ENCODE assay signal across 8 mouse cellular contexts in genomic region chr7:45162551-45162950, GRCm38 (mm10). TPM values are rescaled to one million over a fixed set of nuclear protein-coding genes. Genes with fewer than 3 reads are reported as not detected.
DNase-seq lines count a peak whose midpoint lies in the region; ATAC-seq lines count a peak whose summit lies in the region.

No protein-coding gene starts in this region.

- DNase-seq in layer of hippocampus, adult 9-11 months, result peak; percentile 57
- no peak for DNase-seq in layer of hippocampus, adult 9-10 months (ENCODE audit: low spot score)
- no peak for DNase-seq in embryo, embryonic 10 days (ENCODE audit: low spot score)
- DNase-seq in urinary bladder, adult 2 months (ENCODE audit: low spot score), result no peak
- DNase-seq in layer of hippocampus, postnatal 10 days (ENCODE audit: low spot score in 2 of 2), result no peak

- H3K9me3 ChIP-seq in intestine, embryonic 16.5 days (ENCODE audit: control insufficient read depth, low read length), result no peaks in the 10 kb centered on the region
- H3K9me3 ChIP-seq in neural tube, embryonic 13.5 days, result no peaks in the 10 kb centered on the region

- H3K4me1 ChIP-seq in intestine, embryonic 16.5 days (ENCODE audit: control insufficient read depth, insufficient read depth, low read length), result peaks cover 7% of the 10 kb centered on the region
- H3K4me1 ChIP-seq in neural tube, embryonic 13.5 days (replicated peaks), result peaks cover 22% of the 10 kb centered on the region

- no peak overlapping the region for H3K27ac ChIP-seq in intestine, embryonic 16.5 days (ENCODE audit: low read length)
- 0 out of 2 replicates have a peak overlapping the region, but pooled peaks have one; percentile 49 for H3K27ac ChIP-seq in neural tube, embryonic 13.5 days (replicated peaks)

- peak overlapping the region; percentile 48 for H3K4me3 ChIP-seq in intestine, embryonic 16.5 days (ENCODE audit: low read length)
- peak overlapping the region; percentile 38 for H3K4me3 ChIP-seq in neural tube, embryonic 13.5 days

- 0 out of 2 replicates have a peak, but pooled peaks cover 3% of the 10 kb centered on the region for H3K36me3 ChIP-seq in intestine, embryonic 16.5 days (ENCODE audit: control insufficient read depth, insufficient read depth, low read length)
- H3K36me3 ChIP-seq in neural tube, embryonic 13.5 days, result peaks cover 34% of the 10 kb centered on the region

- H3K4me2 ChIP-seq in intestine, embryonic 16.5 days (ENCODE audit: low read depth, low read length), result peak overlapping the region; percentile 75
- peak overlapping the region; percentile 67 for H3K4me2 ChIP-seq in neural tube, embryonic 13.5 days

- WGBS in intestine, embryonic 16.5 days, result 25% methylated on average over 6 of the region's 6 CpGs
- 23% methylated on average over 6 of the region's 6 CpGs for WGBS in neural tube, embryonic 13.5 days

- 0 out of 2 replicates have a peak, but pooled peaks have one; percentile 1 for ATAC-seq in erythroid progenitor cell, adult 5-6 weeks (replicated peaks; ENCODE audit: low FRiP score, poor library complexity, severe bottlenecking)
- ATAC-seq in intestine, embryonic 16.5 days, result no peak; the same call in 1 of the 2 replicates
- 0 out of 2 replicates have a peak, but pooled peaks have one; percentile 2 for ATAC-seq in neural tube, embryonic 13.5 days (ENCODE audit: low read depth)

- H3K9ac ChIP-seq in intestine, embryonic 16.5 days (ENCODE audit: low read depth, low read length), result peak overlapping the region; percentile 52
- peak overlapping the region; percentile 56 for H3K9ac ChIP-seq in neural tube, embryonic 13.5 days

- peaks cover 45% of the 10 kb centered on the region for H3K27me3 ChIP-seq in intestine, embryonic 16.5 days (replicated peaks; ENCODE audit: control insufficient read depth, insufficient read depth, low read length)
- H3K27me3 ChIP-seq in neural tube, embryonic 13.5 days, result peaks cover 52% of the 10 kb centered on the region

RNA-seq across cellular contexts. Expression of gene Slc17a7, which starts 1.2 kb away (rescaled TPM):
- not detected in 2 replicates for total RNA-seq in erythroid progenitor cell, adult 5-6 weeks (2015; ENCODE audit: low replicate concordance)
- total RNA-seq in erythroid progenitor cell, adult 5-6 weeks (2017; ENCODE audit: low replicate concordance), result not detected in 2 replicates
- polyA plus RNA-seq in intestine, embryonic 16.5 days (2015; fragmentation: Nextera tagmentation; extraction: Ambion mirVana), result 0.13 TPM in 1 of 2 replicates, not detected in the other
- polyA plus RNA-seq in neural tube, embryonic 13.5 days (2015; fragmentation: Nextera tagmentation; extraction: Ambion mirVana), result 0.78 and 0.83 TPM in 2 replicates
- polyA plus RNA-seq in urinary bladder, adult 2 months (2012; rRNA removed), result 0.03 and 0.04 TPM in 2 replicates
- 1,000 to 10,000 TPM; 1,094 to 1,136 TPM for total RNA-seq in layer of hippocampus, postnatal 10 days (2021)

RNA-seq across cellular contexts. Expression of gene Aldh16a1, which starts 8.2 kb away (rescaled TPM):
- total RNA-seq in erythroid progenitor cell, adult 5-6 weeks (2015; ENCODE audit: low replicate concordance), result 24.5 and 29.3 TPM in 2 replicates
- total RNA-seq in erythroid progenitor cell, adult 5-6 weeks (2017; ENCODE audit: low replicate concordance), result 12.4 and 14.1 TPM in 2 replicates
- 106 and 110 TPM in 2 replicates for polyA plus RNA-seq in intestine, embryonic 16.5 days (2015; fragmentation: Nextera tagmentation; extraction: Ambion mirVana)
- polyA plus RNA-seq in neural tube, embryonic 13.5 days (2015; fragmentation: Nextera tagmentation; extraction: Ambion mirVana), result 19.0 and 19.6 TPM in 2 replicates
- polyA plus RNA-seq in urinary bladder, adult 2 months (2012; rRNA removed), result 27.7 and 30.9 TPM in 2 replicates
- 10 to 100 TPM; 12.2 to 17.3 TPM for total RNA-seq in layer of hippocampus, postnatal 10 days (2021)

RNA-seq across cellular contexts. Expression of gene Pih1d1, which starts 8.4 kb away (rescaled TPM):
- 58.7 and 96.4 TPM in 2 replicates for total RNA-seq in erythroid progenitor cell, adult 5-6 weeks (2015; ENCODE audit: low replicate concordance)
- total RNA-seq in erythroid progenitor cell, adult 5-6 weeks (2017; ENCODE audit: low replicate concordance), result 6.8 and 8.7 TPM in 2 replicates
- 90.9 and 96.5 TPM in 2 replicates for polyA plus RNA-seq in intestine, embryonic 16.5 days (2015; fragmentation: Nextera tagmentation; extraction: Ambion mirVana)
- 79.9 and 91.9 TPM in 2 replicates for polyA plus RNA-seq in neural tube, embryonic 13.5 days (2015; fragmentation: Nextera tagmentation; extraction: Ambion mirVana)
- 48.3 and 58.3 TPM in 2 replicates for polyA plus RNA-seq in urinary bladder, adult 2 months (2012; rRNA removed)
- 10 to 100 TPM; 60.7 to 63.1 TPM for total RNA-seq in layer of hippocampus, postnatal 10 days (2021)

RNA-seq across cellular contexts. Expression of gene Gfy, which starts 16.8 kb away (rescaled TPM):
- not detected in 2 replicates for total RNA-seq in erythroid progenitor cell, adult 5-6 weeks (2015; ENCODE audit: low replicate concordance)
- total RNA-seq in erythroid progenitor cell, adult 5-6 weeks (2017; ENCODE audit: low replicate concordance), result not detected in 2 replicates
- polyA plus RNA-seq in intestine, embryonic 16.5 days (2015; fragmentation: Nextera tagmentation; extraction: Ambion mirVana), result not detected in 2 replicates
- not detected in 2 replicates for polyA plus RNA-seq in neural tube, embryonic 13.5 days (2015; fragmentation: Nextera tagmentation; extraction: Ambion mirVana)
- 0.03 TPM in 1 of 2 replicates, not detected in the other for polyA plus RNA-seq in urinary bladder, adult 2 months (2012; rRNA removed)
- total RNA-seq in layer of hippocampus, postnatal 10 days (2021), result under 1 TPM; 0.18 to 0.43 TPM

RNA-seq across cellular contexts. Expression of gene Pth2, which starts 18.2 kb away (rescaled TPM):
- total RNA-seq in erythroid progenitor cell, adult 5-6 weeks (2015; ENCODE audit: low replicate concordance), result not detected in 2 replicates
- not detected in 2 replicates for total RNA-seq in erythroid progenitor cell, adult 5-6 weeks (2017; ENCODE audit: low replicate concordance)
- not detected in 2 replicates for polyA plus RNA-seq in intestine, embryonic 16.5 days (2015; fragmentation: Nextera tagmentation; extraction: Ambion mirVana)
- not detected in 2 replicates for polyA plus RNA-seq in neural tube, embryonic 13.5 days (2015; fragmentation: Nextera tagmentation; extraction: Ambion mirVana)
- polyA plus RNA-seq in urinary bladder, adult 2 months (2012; rRNA removed), result not detected in 2 replicates
- not detected for total RNA-seq in layer of hippocampus, postnatal 10 days (2021)
